Mouse (Mus musculus) neutrophil, adult 5-6 weeks (primary cell): ENCODE results near the gene Kcnt1. TPM values are rescaled to one million over a fixed set of nuclear protein-coding genes. Genes with fewer than 3 reads are reported as not detected.

Experiments used
- ATAC-seq: fragments of 151-379, 151-347 bp; 2 replicates; pipeline ENCODE4 v1.8.0; 2017; ENCODE audit warnings: mild to moderate bottlenecking, moderate TSS enrichment; ENCODE audit not compliant: insufficient number of reproducible peaks, poor library complexity, low FRiP score, severe bottlenecking; ENCODE audit errors: extremely low read depth
- total RNA-seq: library from RNA; stranded (forward); fragments of 200-1000 nt; gene quantifications from 2 replicates; pipeline ENCODE4 v1.2.3, GENCODE M21; 2017

Gene Kcnt1
- total RNA-seq, 1 experiment from 2014 or later = not detected

DNA sequence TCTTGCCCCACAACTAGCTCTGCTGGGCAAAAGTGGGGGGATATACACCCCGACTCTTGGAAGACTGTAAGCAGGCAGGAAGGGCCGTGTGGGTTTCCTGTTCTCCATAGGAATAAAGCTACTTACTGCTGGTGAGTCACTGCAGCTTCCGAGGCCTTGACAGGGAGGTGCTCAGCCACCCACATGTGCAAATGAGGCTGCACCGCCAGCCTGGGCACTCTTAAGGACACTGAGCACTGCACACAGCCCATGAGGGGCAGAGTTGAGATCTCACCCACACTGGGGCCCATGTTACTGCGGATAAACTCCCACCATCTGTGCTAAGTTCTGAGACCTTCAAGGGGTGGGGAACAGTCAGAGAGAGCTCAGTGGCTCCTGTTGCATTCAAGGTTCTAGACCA is 3.1 kb downstream of the Kcnt1 start:
- ATAC-seq = no peak

DNA sequence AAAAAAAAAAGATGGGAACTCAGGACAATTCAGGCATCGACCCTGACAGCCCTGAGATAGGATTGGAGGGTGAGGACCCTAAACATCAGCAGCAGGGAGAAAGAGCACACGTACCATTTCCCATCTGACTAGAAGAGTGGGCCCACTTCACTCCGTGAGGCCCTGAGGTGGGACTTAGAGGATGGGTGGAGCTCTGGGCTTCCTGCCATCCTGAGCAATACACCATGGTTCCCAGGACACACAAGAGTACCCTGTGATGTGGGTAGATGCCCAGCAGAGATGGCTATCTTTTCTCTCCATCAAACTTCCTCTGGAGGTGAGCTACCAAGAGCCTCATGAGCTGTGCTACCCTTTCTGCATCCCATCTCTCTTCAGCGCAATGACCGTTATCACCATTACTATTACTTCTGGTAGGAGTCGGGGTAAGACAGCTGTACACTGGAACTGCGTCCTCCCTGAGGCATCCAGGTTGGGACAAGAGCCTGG is 13.8 kb downstream of the Kcnt1 start:
- ATAC-seq = no peak

DNA sequence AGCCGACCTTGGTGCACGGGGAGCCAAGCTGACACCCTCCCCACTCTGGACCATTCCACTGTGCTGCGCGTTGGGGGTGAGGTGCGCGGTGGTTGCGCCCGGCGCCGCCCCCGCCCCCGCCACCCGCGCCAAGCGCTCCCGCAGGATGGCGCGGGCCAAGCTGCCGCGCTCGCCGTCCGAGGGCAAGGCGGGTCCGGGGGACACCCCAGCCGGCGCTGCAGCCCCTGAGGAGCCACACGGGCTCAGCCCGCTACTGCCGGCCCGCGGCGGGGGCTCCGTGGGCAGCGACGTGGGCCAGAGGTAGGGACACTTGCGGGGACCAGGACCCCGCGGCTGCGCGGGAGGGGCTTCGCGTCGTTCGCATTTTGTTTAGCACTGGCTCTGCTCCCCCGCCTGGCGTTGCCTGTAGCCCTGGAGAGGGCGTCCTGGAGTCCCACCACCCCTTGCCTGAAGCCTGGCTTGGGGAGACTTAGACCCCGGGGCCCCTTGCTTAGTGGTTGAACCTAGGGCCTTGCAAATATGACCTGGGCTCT is 14.3 kb downstream of the Kcnt1 start:
- no peak for ATAC-seq

DNA sequence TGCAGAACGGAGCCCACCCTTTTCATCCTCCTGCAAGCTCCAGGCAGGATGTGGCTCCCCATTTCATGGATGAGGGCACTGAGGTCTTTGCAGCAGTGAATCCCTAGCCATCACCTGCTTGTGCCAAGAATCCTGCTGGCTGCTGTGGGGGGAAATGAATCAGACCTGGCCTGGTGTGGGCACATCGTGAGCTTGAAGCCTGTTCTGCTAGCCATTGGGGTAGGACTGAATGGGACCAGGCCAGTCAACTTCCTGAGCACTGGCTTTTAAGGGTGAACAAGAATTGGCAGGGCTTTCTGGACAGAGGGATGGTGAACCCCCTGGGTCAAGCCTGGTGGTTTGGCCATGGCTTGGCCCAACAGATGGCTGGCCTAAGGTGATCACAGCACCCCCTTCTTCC is 15.0 kb downstream of the Kcnt1 start:
- ATAC-seq = no peak

DNA sequence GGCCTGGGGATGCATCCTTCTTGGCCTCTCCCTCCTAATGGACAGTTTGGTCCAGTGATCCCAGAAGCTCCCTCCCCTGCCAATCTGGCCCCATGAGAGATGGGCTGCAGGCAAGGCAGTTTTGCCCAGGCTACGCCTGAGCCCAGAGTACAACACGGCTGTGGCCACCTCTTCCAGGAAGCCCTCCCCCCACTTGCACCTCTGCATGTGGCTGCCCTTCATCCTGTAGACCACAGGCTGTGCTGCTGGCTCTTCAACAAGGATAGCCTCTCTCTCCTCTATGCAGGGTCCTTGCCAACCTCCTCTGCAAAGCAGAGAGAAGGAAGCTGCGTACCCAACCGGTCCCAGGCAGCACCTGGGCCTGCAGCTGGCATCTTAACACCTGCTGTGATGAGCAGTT is 15.5 kb downstream of the Kcnt1 start:
- ATAC-seq = no peak

DNA sequence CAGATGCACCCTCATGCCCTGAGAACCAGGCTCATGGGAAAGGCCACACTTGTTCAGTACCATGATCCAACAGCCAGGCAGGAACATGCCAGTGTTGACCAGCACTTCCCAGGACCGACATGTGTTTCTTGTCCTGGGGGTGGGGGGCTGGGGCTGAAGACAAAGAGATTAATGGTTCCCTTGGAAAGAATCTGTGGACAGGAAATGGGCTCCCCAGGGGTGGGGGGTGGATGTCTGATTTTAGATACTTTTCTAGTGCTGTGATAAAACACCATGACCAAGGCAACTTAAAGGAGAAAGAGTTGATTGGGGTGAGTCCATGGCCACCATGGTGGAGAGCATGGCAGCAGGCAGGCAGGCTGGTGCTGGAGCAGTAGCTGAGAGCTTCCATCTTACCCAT is 18.7 kb downstream of the Kcnt1 start:
- no peak for ATAC-seq

DNA sequence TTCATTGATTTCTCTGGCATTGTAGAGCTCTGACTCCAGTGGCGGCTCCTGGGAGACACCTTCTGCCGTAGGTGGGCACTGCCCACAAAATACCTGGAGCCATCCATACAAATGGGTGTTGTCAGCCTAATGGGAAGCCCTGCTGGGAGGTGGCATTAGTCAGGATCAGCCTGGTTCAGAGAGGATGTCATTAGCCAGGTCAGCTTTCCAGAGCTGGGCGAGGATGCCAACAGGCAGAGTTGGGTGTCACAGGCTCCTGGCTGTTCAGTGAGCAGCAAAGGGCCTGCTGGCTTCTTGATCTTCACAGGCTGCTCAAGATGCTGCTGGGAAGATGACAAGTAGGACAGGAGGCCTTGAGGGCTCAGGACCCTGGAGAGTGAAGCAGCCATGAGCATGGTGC is 21.2 kb downstream of the Kcnt1 start:
- ATAC-seq = no peak

DNA sequence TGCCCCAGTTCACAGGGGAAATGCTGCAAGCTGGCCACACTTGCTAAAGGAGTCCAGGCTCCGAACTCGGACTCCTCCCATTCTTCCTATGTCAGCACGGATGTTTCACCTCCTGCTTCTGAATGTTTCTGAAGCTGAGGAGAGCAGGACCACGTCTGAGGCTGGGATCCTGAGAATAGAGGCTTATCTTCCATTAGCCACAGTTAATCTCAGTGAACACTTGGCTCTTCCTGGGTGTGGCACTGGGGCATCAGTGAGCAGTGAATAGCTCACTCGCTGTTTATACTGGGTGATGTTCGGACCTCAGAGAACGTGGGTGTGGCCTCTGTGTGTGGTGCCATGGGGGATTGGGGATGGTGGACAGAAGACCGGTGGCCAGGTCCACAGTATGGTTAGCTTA is 23.7 kb downstream of the Kcnt1 start:
- no peak for ATAC-seq

DNA sequence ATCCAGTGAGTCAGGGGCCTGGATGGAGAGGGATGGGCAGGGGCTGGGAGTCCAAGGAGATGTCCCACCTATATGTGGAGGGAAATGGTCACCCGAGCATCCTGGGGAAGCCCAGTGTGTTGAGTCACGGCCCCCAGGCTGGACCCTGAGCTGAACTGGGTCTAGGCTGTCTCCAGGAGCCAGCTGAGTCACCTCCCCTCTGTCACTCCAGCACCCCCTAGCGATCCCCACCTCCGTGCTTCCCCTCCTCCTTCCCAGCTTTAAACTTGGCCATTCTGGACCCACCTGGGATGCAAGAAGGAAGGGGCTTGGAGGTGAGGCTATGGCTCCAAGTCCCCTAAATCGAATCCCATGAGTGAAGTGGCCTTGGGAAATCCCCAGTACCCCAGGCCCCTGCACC is 24.6 kb downstream of the Kcnt1 start:
- no peak for ATAC-seq

DNA sequence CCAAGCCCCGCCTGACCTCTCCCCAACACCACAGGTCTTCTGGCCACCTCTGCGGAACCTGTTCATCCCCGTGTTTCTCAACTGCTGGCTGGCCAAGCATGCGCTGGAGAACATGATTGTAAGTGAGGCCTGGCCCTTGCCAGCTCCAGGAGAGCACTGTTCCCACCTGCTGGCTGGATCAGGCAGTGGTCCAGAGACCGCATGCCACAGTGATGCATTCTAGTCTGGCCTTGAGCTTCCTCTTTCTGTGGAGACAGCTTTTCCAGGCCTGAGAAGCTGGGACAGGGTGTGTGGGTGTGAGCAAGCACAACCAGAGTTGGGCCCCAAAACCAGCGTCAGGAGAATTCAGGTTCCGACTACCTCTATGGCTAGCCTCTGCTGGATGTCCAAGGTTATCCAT is 28.9 kb downstream of the Kcnt1 start:
- ATAC-seq = no peak

DNA sequence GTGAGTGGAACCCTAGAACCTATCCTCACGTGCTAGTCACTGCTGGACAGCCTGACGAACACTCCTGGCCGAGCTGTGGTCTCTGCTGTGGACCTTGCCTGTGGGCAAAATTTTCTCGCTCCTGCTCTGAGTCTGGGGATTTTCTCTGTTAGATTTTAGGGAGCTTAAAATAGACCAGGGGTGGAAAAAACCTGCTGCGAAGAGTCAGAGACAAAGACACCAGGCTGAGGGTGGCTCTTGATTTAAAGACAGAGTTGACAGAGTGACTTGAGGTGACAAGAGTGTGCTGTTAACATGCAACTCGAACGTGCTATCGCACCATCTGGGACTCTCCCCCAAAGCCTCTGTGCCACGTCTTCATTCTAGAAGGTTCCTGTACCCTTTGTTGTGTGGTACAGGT is 35.4 kb downstream of the Kcnt1 start:
- ATAC-seq = no peak

DNA sequence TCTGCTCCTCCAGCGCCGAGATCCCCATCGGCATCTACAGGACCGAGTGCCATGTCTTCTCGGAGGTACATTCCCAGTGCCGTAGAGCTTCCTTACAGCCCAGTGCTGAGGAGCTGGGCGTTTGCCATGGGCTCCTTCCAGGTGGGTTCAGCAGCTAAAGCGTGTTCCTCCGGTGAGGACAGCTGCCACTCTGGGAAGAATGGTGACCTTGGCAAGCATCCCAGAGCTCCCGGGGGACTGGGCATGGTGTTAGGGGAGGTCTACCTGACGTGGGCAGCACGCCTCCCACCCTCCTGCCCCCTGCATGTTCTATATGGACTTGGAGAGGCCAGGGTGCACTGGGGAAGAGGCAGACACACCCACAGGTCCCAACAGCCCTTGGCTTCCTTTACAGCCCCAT is 46.3 kb downstream of the Kcnt1 start:
- no peak for ATAC-seq

DNA sequence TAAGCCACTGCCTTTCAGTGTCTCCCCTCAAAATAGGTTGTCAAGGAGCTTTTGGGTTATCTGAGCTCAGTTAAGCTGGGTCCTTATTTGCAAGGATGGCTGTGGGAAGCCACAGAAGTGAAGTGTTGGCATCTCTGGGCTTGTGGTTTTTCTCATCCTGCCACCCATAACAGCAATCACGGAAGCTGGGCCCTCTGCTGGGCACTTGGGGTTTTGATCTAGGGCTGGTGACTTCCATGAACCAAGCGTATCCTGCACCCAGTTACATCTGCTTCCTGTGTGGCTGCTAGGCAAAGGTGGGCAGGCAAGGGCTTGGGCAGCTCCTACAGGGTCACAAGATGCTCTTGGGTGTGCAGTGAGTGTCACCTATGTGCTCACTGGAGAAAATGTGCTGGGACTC is 49.7 kb downstream of the Kcnt1 start:
- no peak for ATAC-seq

DNA sequence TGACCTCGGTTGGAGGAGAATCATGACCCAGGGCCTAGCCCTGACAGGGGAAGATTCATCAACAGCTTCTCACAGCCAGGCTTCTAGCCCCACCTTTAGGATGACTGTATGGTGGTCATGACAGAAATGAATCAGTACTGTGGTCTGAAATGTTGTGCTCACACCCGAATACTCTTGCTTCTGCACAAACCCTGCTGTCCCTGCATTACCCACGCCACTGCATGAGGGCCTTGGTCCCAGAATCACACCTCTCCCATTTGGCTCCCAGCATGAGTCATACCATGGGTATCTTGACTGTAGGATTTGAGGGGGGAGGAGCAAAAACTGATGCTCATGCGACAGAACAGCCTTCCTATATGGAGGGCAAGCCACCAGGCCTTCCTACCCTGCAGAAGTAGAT is 50.7 kb downstream of the Kcnt1 start:
- no peak for ATAC-seq

DNA sequence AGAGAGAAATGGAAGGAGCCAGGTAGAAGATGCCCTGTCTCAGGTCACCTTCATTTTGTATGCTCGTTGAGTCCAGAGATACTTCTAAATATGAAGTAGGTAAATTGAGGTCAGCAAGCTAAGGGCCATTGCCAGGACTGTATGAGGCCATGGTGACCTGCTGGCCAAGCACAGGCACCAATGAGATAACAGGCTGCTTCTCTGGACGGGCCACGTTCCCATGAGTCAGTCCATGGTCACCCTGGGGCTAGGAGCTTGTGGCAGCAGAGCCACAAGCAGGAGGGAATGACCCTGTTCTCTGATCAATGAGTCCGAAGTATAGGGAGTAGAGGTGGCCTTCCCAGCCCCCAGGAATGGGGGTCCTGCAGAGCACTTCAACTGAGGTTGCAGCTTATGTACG is 51.3 kb downstream of the Kcnt1 start:
- no peak for ATAC-seq

DNA sequence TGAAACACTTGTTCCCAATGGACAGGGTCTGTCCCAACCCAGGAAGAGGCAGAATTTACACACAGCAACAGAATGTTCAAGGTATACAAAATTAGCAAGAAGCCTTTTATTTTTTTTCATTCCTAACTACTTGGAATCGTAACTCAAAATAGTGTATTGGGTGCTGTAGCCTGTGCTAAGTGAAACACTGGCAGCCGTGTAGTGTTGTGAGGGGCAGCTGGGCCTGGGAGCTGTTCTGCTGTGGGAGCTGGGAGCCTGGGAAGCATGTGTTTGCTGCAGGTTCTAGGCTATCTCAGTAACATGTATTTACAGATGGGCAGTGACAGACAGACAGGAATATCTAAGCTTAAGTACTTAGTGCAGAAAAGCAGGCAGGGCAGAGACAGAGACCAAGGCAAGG is 54.9 kb downstream of the Kcnt1 start:
- ATAC-seq = no peak

DNA sequence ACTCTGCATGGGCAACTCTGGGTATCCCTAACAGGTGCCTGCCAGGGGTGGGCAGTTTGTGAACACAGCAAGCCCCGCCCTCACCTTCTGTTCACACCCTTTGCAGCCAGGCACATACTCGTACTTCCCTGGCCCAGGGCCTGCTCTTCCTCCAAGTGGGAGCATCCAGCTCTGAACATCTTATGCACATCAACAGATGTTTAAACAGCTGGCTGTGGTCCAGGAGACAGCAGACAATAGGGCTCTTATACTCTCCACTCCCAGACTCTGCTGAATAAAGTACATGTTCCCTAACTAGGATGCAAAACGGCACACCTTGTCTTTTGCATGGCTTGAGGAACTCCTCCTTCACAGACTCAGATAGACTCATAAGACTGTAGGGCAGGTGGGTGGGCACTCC is 56.4 kb downstream of the Kcnt1 start:
- no peak for ATAC-seq

DNA sequence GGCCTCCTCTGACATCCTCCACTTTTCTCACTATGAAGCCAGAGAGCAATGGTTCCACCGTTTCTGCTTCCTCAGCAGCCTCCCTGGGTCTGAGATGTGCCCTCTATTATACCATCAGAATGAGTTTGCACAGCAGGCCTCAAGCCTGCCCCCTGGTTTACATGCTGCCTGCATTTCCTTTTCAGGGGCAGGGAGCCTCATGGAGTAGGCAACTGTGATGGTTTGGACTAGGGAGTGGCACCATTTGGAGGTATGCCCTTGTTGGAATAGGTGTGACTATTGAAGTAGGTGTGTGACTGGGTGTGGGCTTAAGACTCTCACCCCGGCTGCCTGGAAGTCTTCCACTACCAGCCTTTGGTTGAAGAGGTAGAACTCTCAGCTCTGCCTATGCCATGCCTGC is 60.3 kb downstream of the Kcnt1 start:
- no peak for ATAC-seq

DNA sequence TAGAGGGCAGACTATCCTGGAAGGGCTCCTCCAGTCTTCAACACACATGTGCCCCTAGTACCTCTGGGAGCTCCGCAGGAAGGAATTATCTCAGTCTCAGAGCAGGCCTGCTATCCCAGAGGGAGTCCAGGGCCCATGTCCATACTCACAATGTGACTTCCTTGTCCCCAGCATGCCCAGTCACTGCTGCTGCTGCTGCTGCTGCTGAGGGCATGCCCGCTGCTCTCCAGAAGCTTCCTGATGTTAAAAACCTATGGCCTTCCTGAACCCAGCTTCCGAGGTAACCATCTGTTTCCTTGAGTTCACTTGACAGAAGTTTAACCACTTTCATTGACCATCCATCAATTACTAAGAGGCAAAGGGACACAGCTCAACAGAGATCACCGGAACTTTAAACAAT is 61.4 kb downstream of the Kcnt1 start:
- ATAC-seq = no peak

DNA sequence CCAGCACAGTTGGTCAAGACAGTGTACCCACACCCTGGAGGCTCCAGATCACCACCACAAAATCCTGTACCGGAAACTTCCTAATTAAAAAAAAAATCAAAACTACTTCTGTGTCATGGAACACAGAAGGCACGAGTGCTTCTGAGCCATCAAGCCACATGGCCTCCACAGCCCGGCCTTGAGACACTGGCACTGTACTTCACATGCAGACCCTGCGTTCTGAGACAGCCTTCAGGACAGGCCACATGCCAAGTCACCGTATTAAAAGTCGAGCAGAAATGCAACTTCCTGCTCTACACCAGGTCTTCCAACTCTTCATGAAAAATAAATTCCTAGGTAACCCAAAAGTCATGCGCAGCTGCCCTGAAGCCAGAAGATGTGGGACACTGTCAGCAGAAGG is 64.3 kb downstream of the Kcnt1 start:
- ATAC-seq = no peak

DNA sequence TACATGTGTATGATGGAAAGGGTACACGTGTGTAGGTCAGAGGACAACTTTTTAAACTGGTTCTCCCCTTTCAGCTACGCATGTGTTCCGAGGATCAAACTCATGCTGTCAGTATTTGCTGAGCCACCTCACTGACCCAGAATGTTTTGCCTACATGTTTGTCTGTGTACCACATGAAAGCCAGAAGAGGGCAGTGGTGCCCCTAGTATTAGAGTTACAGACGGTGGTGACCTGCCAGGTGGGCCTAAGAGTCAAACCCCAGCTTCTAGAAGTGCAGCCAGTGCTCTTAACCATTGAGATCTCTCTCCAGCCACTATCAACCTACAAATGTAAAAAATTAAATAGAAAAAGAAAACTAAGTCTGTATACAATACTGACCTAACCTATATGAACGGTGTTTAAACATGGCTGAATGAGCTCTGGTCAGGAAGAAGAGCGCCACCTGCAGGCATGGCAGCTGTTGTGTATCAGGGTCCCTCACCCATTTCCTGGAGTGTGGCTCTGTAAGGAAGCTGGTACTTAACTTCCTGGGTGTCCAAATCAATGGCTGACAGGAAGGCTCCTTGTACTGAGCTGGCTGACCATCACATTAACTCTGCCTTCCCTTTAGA is 67.8 kb downstream of the Kcnt1 start:
- no peak for ATAC-seq
